Mouse (Mus musculus): ENCODE measurements around the gene Mbtd1.

The Mbtd1 gene

DNA sequence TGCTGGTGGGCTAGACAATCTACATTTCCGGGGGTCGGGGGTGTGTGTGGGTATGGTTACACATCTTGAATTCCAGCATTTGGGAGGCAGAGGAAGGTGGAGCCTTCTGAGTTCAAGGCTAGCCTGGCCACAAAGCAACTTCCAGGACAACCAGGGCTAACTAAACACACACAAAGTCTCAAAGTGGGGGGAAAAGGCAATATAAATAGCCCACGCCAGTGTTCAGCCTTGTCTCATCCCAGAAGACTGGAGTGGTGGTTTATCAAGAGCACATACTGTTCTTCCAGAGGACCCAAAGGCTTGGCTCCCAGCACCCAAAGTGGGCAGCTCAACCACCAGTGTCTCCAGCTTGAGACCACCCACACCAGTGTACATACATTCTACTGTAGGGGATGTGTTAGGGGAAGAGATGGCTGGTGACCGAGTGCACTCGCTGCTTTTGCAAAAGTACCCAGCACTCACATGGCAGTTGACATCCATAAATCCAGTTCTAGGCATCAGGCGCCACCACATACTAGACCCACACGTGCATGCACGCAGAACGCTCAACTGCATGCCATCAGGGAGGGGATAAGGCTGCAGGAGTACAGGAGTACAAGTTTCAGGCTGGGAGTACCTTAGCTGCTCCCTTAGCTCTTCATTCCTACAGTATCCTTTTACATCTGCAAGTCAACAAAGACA, 63.4 kb downstream of the Mbtd1 start:
- no peak for DNase-seq (ENCODE audit: low read depth in 1 of 2, low spot score in 2 of 2)

DNA sequence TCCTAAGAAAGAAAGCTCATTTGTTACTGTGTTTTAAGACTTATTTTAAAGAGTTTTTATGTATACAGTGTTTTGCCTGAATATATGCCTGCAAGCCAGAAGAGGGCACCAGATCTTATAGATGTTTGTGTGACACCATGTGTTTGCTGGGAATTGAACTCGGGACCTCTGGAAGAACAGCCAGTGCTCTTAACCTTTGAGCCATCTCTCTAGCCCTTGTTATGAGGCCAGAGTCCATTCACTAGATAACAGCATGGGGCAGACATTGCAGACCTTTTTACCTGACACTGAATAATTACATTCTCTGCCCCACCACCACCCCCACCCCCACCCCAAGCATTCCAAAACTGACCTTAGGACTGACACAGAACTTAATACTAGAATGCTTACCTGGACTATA, 64.4 kb downstream of the Mbtd1 start:
- no peak for DNase-seq (ENCODE audit: low read depth in 1 of 2, low spot score in 2 of 2)

DNA sequence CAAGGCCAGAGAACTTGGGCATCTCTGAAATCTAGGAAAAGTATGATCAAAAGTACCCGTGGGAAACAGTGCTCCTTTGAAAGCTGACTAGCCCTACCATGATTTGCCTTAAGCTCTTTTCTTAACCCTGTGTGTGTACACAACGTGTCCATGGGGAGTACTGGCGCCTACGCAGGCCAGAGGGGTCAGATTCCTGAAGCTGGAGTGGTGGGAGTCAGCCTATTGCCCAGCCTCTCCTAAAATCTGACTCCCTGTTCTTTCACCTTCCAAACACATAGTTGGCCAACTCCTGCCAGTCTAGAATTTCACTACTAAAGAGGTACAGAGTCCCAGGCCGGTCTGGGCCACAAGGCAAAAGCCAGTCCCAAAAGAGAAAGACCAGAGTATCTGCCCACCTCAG, 66.7 kb downstream of the Mbtd1 start:
- DNase-seq (ENCODE audit: low read depth in 1 of 2, low spot score in 2 of 2) = no peak

DNA sequence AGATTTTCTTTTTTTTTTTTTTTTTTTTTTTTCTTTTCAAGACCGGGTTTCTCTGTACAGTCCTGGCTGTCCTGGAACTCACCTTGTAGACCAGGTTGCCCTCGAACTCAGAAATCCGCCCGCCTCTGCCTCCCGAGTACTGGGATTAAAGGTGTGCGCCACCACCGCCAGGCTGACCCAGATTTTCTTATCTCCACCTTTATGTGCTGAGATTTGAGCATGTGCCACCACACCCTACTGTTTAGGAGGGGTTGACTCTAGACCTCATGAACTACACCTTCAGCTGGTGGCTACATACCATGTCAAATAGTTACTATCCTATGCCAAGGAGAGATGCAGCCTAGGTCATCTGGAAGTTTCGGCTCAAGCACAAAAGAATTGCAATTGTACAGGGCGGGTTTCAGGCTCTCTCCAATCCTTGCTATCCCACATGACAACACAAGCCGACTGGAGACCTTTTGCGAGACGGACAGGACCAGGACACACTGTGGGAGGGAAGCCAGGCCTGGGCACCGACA, 69.1 kb downstream of the Mbtd1 start:
- no peak for DNase-seq (ENCODE audit: low read depth in 1 of 2, low spot score in 2 of 2)

DNA sequence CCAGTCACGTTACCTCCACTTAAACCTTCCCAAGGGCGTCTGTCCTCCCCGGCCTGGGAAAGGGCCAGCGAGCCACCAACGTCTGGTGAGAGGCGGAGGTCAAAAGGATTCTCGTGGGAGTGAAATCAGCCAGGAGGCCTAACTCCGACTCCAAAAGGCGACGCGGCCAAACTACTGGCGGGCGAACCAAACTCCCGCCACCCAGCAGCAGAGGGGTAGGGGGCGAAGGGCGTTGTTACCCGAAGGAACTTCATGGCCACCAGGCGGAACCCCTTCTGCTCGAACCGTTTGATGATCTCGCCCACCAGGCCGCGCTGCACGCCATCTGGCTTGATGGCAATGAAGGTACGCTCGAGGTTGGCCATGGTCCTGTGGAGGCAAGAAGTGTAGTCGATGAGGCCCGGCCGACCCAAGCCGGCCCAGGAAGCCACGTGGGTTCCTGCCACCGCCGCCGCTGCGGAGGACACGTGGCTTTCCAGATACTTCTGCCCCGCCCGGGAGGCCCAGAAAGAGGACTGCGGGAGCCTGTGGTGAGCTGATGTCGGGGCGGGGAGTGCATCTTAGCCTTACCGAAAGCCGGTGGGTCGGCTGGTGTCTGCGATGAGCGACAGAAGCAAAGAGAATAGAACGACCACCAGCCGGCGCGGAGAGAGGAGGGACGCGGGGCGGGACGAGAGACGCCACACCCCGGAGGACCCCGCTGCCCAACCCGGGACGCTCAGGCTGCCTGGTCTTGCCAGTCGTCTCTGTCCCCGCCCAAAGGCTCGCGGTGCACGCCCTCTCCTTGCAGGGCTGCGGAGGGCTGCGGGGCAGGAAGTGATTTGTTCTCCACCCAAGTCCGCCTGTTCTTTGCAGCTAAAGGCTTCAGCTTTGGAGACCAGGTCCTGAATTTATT, 69.9 kb downstream of the Mbtd1 start:
- peak; percentile 78 to 84 for DNase-seq (ENCODE audit: low read depth in 1 of 2, low spot score in 2 of 2)

DNA sequence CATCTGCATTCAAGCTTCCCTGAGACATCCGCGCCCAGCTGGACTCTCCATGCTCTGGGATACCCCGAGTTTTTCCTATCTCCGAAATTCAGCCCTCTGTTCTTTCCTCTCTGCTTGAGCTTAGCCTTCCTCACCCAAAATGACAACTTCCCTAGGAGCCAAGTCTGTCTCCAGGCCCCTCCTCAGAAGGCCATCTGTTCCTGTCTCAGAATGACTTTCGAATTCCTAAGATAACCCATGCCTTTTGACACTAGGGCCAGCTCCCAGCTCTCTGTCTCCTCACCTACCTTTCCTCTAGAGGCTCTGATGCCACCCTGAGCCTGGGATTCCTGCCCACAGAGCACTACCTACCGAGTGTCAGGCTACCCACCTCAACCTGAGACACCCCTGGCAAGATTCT, 70.5 kb downstream of the Mbtd1 start, which contains the start of gene Nme2:
Gene Nme2 (minus strand): TSS at position 101 of the 400 bp plus-strand sequence.
- no peak for DNase-seq (ENCODE audit: low read depth in 1 of 2, low spot score in 2 of 2)

DNA sequence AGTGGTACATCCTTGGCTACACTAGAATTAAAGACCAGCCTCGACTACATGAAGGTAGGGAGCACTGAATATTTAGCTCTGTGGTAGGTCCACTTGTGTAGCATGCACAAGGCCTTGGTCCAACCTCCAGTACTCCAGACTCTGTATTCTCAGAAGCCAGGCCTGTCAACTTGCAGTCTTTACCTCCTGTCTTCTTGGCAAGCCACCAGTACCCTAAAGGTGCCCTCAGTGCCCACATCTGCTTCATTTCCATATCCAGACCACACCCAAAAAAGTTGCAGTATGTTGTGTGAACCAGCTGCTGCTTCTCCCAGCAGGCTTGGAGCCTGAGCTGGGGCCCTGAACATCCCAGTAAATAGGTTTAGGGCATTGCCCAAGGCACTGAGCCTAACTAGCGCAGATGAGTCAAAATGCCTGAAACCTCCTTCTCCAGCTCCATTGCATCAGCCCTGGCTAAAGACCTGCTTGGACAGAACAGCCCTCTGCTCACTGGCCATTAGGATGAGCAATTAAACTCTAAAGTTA, 71.4 kb downstream of the Mbtd1 start:
- no peak for DNase-seq (ENCODE audit: low read depth in 1 of 2, low spot score in 2 of 2)

DNA sequence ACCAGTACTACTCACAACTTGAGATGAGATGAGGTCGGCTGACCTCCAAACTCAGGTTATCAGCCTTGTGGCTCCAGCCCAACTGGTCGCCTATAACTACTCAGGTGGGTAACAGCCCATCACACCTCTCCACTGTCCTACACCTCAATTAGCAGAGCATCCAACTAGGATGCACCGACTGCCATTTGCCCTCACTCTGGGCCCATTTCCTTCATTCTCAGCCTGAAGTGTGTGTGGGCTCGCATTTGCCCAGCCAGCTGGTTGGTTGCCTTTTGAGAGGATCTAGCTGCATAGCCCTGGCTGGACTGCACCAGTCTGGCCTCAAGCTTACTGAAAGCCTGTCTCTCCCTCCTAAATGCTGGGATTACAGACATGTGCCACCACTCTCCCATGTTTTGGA, 72.1 kb downstream of the Mbtd1 start:
- DNase-seq (ENCODE audit: low read depth in 1 of 2, low spot score in 2 of 2) = no peak

DNA sequence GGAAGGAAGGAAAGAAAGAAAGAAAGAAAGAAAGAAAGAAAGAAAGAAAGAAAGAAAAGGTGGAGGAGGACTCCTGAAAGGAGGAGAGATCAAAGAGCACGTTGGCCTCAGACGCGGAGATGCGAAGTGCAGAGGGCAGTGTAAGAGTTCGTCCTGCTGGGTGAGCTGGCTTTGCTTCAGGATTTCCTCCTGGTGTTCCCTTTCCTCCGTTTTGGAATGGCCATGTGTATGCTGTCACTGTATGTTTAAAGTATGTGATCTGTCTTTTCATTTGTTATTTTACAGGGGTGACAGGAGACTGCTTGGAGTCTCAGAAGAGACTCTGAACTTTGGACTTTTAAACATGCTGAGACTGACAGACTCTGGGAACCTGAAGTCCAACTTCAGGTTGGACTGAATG, 75.8 kb downstream of the Mbtd1 start:
- no peak for DNase-seq (ENCODE audit: low read depth in 1 of 2, low spot score in 2 of 2)

DNA sequence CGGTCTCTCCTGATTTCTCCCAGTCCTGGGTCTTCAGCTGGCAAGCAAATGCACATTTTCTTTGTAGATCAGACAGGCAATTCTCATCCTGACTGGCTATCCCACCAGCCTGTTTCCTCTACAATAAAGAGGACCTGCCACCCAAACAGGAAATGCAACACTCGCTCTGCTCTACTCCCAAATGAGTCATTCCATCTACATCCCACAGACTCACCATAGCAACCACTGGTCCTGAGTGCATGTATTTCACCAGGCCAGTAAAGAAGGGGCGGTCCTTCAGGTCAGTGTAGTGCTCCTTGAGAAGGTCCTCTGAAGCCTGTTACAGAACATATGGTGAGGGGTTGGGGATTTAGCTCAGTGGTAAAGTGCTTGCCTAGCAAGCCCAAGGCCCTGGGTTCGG, 77.4 kb downstream of the Mbtd1 start:
- peak; percentile 34 to 59 for DNase-seq (ENCODE audit: low read depth in 1 of 2, low spot score in 2 of 2)

DNA sequence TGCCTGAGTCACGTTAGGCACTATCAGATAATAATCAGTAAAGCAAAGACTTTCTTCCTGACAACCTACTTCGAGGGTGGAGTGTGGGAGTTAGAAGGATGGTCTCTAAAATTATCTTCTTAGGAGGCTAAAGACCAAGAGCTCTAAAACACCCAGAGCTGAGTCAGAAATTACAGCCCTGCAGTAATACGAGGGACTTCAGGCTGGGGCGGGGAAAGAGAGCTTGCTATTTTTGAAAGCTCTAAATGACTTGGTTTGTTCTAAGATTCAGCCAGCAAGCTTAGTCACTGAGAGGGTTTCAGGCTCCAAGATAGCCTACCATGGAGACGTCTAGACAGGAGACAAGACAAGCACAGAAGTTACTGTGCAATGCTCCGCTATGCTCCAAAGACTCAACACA, 79.7 kb downstream of the Mbtd1 start:
- no peak for DNase-seq (ENCODE audit: low read depth in 1 of 2, low spot score in 2 of 2)

DNA sequence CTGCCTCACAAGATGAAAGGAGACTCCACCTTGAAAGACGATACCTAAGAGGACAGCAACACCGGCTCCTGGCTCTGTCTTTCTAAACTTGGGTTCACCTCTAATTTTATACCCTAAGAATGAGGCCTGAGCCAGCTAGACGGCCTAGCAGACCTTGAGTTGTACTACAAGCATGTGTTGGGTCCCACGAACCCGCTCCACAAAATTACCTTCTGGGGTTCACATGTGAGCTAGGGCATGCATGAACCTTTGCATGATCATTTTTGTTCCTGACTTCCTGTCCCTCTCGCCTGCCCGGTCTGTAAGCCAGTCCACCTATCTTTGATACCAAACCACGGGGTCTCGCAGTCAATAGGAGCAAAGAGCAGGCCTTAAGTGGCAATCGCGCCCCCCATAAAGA, 81.7 kb downstream of the Mbtd1 start:
- no peak for DNase-seq (ENCODE audit: low read depth in 1 of 2, low spot score in 2 of 2)

DNA sequence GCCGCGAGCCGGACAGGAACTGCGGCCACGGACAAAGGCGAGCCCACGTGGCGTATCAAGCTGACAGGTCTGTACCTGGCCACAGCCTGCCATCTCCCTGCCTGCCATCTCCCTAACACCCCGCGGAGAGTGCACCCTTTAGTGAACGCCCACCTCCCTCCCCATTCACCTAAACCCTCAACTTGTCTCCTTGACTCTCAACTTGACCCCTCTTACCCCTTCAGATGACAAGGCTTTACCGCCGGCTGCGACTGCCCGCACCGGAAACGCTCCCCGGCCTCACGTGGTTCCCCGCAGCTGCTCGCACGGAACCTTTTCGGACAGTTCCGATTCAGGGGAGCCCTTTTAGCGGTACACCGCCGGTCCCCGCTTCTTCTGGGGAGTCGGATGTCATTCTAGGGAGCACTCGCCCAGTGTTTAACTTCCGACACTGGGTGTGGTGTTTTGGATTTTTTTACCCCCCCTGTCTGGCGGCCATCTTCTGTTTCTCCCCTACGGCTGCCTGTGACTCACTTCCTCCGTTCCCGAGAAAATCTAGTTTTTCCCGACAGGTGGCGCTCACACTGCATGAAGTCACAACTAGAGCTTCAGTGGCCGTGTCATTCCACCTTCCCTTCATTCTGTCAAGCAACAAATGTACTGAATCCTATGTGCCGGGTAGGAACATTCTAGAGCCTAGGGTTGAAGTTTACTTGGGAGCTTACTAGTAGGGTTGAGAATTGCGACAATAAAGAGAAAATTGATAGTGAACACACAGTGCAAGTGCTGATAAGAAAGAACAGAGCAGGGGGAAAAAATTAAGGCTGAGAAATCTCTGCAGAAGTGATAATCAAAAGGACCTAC, 82.6 kb downstream of the Mbtd1 start, which contains the start of the genes Gm20390 and Nme1:
Gene Gm20390 (minus strand): TSS at position 289 of the 843 bp plus-strand sequence.
Gene Nme1 (minus strand): TSS at position 517 of the 843 bp plus-strand sequence.
- peak; percentile 91 to 97 for DNase-seq (ENCODE audit: low read depth in 1 of 2, low spot score in 2 of 2)

DNA sequence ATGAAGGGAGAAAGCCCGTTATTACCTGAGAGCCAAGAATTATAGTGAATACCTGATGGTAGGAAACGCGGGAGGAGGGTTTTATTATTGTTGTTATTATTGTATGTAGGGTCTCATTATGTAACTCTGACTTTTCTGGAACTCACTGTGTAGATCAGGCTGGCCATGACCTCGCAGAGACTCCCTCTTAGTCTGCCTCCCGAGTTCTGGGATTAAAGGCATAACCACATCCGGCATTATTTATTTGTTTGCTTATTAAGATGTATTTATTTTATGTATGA, 83.1 kb downstream of the Mbtd1 start:
- DNase-seq (ENCODE audit: low read depth in 1 of 2, low spot score in 2 of 2) = no peak

DNA sequence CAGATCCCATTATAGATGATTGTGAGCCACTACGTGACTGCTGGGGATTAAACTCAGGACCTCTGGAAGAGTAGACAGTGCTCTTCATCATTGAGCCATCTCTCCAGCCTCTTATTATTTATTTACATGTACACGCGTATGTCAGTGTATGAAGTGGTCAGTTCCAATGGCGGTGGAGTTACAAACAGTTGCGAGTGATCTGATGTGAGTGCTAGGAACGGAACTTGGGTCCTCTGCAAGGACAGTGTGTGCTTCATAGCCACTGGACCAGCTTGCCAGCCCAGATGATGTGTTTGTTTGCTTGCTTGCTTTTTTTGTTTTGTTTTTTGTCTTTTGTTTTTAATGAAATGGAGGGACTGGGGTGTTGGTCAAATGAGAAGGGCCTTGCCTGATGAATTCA, 83.5 kb downstream of the Mbtd1 start:
- DNase-seq (ENCODE audit: low read depth in 1 of 2, low spot score in 2 of 2) = no peak

DNA sequence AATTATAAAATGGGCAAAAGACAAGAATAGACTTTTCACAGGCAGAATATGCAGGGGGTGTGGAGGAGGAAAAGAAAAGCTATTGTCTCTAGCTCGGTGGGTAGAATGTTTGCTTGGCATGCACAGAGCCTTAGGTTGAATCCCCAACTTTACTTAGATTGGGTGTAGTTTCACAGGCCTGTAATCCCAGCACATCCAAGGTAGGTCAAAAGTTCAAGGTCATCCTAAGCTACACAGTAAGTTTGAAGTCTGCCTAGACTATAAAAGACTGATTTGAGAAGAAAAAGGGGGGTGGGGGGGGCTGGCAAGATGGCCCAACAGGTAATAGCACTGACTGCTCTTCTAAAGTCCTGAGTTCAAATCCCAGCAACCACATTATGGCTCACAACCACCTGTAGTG, 84.1 kb downstream of the Mbtd1 start:
- no peak for DNase-seq (ENCODE audit: low read depth in 1 of 2, low spot score in 2 of 2)

DNA sequence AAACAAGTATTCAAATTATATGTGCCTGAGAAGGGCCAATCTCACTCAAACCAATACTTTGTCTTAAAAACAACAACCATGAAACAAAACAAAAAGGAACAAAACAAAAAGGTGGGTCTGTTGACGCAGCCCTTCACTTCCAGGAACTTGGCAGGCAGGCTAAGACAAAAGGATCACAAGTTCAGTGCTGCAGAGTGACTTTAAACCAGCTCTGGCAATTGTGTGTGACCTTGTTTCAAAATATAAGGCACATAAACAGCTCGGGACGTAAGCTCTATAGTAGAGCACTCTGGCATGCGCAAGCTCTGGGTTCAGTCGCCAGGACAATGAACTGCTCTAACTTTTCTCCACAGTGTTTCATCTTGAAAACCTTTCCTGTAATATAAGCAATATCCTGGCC, 87.3 kb downstream of the Mbtd1 start:
- no peak for DNase-seq (ENCODE audit: low read depth in 1 of 2, low spot score in 2 of 2)

DNA sequence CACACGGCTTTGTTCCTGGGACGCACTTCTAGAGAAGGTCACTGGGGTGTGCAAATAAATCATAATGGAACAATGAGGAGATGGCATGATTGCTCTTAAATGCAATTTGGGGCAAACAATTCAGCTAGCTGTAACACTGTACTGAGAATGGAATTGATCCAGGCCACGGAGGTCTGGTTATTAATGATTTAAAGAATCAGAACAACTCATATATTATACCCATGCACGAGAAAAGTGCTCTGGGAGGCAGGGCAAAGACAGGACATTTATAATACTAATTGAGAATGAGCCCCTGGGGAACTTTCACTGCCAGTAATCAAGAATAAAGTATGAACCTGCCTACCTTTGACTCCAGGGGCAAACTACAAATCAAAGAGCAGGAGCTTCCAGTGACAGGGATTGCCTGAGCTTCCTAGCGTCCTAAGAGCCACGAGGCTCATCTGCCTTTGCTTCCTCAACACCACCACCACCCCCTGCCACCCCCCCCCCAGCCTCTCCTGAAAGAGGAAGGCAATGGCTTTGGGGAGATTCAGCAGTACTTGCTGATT, 93.9 kb downstream of the Mbtd1 start:
- DNase-seq (ENCODE audit: low read depth in 1 of 2, low spot score in 2 of 2) = no peak

DNA sequence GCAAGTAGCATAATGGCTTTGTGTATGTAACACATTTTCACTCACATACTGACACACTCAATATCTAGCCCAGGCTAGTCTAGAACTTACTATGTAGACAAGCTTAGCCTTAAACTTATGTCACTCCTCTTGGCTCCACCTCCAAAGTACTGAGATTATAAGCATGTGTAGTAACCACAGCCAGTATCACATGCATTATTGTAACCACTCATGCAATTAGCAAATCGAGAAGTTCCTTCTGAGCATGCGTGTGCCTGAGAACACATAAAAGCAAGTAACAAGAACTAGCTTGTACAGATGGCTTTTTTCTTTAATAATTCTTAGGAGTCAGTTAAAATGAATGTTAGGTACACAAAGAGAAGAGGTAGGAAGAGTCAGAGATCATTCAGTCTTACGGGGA, 99.0 kb downstream of the Mbtd1 start:
- peak in 1 of 2 experiments; percentile 7 for DNase-seq (ENCODE audit: low read depth in 1 of 2, low spot score in 2 of 2)

DNA sequence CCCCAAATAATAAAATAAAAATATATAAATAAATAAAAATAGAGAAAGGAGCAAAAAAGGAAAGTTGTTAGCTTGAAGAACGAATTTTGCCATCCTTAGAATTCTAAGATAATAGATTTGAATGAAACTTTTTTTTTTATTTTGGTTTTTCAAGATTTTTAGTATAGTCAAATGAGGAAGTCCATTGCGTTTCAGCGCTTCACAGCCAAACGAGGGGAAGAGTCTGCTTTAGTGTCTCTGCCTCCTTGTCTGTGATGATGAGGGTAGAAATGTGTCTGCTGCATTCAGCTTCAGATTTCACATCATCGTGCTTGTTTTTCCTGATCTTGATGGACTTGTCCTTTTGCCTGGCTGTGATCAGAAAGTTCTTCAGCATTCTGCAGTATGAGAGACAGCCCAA, 99.6 kb downstream of the Mbtd1 start:
- no peak for DNase-seq (ENCODE audit: low read depth in 1 of 2, low spot score in 2 of 2)

DNA sequence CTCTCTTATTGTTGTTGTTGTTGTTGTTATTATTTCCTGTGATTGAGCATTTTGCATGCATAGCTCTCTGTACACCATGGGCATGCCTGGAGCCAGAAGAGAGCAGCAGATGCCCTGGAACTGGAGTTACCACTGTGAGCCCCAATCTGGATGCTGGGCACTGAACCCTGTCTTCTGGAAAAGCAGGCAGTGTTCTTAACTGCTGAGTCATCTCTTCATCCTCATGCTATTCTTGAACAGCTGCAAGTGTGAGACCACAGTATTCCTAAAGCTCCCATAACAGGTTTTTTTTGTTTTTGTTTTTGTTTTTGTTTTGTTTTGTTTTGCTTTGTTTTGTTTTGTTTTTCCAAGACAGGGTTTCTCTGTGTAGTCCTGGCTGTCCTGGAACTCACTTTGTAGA, 100.6 kb downstream of the Mbtd1 start:
- no peak for DNase-seq (ENCODE audit: low read depth in 1 of 2, low spot score in 2 of 2)
